Mouse (Mus musculus): ENCODE results near the gene Gm17555.
"Not testable (repeated sequence)": the region's sequence is repeated elsewhere in the genome, so short reads cannot be mapped to it uniquely, and the experiment has no call there.

Gm17555 gene

GRCm38 (mm10) chr2:126214800-126215199, at the start of gene Gm17555:
TSS of gene Gm17555 (plus strand) at chr2:126215100.
- DNase-seq (ENCODE audit: low spot score in 2 of 2), result not testable (repeated sequence)

- DNase-seq (ENCODE audit: low spot score in 2 of 2), result no peak
Measured at GRCm38 (mm10) chr2:126165277-126166018, 49.5 kb upstream of the Gm17555 start.

- DNase-seq (ENCODE audit: low spot score in 2 of 2), result no peak
Measured at GRCm38 (mm10) chr2:126166335-126166734, 48.6 kb upstream of the Gm17555 start.

- no peak for DNase-seq (ENCODE audit: low spot score in 2 of 2)
Measured at GRCm38 (mm10) chr2:126166848-126167617, 47.9 kb upstream of the Gm17555 start.

- no peak for DNase-seq (ENCODE audit: low spot score in 2 of 2)
Measured at GRCm38 (mm10) chr2:126171427-126171826, 43.5 kb upstream of the Gm17555 start.

GRCm38 (mm10) chr2:126191306-126191705, 23.6 kb upstream of the Gm17555 start:
- DNase-seq (ENCODE audit: low spot score in 2 of 2), result no peak

- no peak for DNase-seq (ENCODE audit: low spot score in 2 of 2)
Measured at GRCm38 (mm10) chr2:126192129-126192528, 22.8 kb upstream of the Gm17555 start.

- DNase-seq (ENCODE audit: low spot score in 2 of 2), result no peak
Measured at GRCm38 (mm10) chr2:126195631-126196356, 19.1 kb upstream of the Gm17555 start.

GRCm38 (mm10) chr2:126198971-126199370, 15.9 kb upstream of the Gm17555 start:
- DNase-seq (ENCODE audit: low spot score in 2 of 2), result no peak

GRCm38 (mm10) chr2:126211011-126211680, 3.8 kb upstream of the Gm17555 start:
- no peak for DNase-seq (ENCODE audit: low spot score in 2 of 2)

- DNase-seq (ENCODE audit: low spot score in 2 of 2), result no peak
Measured at GRCm38 (mm10) chr2:126227581-126227980, 12.7 kb downstream of the Gm17555 start.

- DNase-seq (ENCODE audit: low spot score in 2 of 2), result no peak
Measured at GRCm38 (mm10) chr2:126231731-126232130, 16.8 kb downstream of the Gm17555 start.

GRCm38 (mm10) chr2:126236905-126237304, 22.0 kb downstream of the Gm17555 start:
- no peak for DNase-seq (ENCODE audit: low spot score in 2 of 2)

- peak in 1 of 2 experiments; percentile 20 for DNase-seq (ENCODE audit: low spot score in 2 of 2)
Measured at GRCm38 (mm10) chr2:126245446-126245845, 30.5 kb downstream of the Gm17555 start.

- no peak for DNase-seq (ENCODE audit: low spot score in 2 of 2)
Measured at GRCm38 (mm10) chr2:126248536-126248935, 33.6 kb downstream of the Gm17555 start.

GRCm38 (mm10) chr2:126252211-126252610, 37.3 kb downstream of the Gm17555 start:
- DNase-seq (ENCODE audit: low spot score in 2 of 2), result no peak

Data from cerebellum, postnatal 4 days (tissue).